Mouse (Mus musculus): Measurements from ENCODE around the gene Slc25a34.

- TF ChIP-seq CTCF (IDR thresholded peaks at IDR 0.05; ENCODE audit: low read depth) (no peak), EP300 (IDR thresholded peaks at IDR 0.05; ENCODE audit: low read depth) (no peak)
These were observed 26.8 kb downstream of the Slc25a34 start for GRCm38 (mm10) chr4:141596700-141597328.

Measured in heart, postnatal 0 days (tissue).